Mouse (Mus musculus) myocyte (in vitro differentiated cells): ENCODE results near the gene Cnot8. TPM values are rescaled to one million over a fixed set of nuclear protein-coding genes. Genes with fewer than 3 reads are reported as not detected.

Experiments
- H3K27me3 ChIP-seq: one replicate; pipeline ENCODE4 v1.6.1; 2011; ENCODE audit not compliant: control insufficient read depth, insufficient read depth, insufficient read length
- H3K36me3 ChIP-seq: one replicate; pipeline ENCODE4 v1.6.1; 2011; ENCODE audit not compliant: control insufficient read depth, insufficient read depth
- H3K4me2 ChIP-seq: one replicate; pipeline ENCODE4 v1.6.1; 2011; ENCODE audit warnings: low read depth, control low read depth
- H3K4me3 ChIP-seq: one replicate; pipeline ENCODE4 v1.5.1; 2011; ENCODE audit warnings: mild to moderate bottlenecking, control low read depth, moderate library complexity
- H3K79me2 ChIP-seq: one replicate; pipeline ENCODE4 v1.6.1; 2011; ENCODE audit not compliant: control insufficient read depth, insufficient read depth
- H3ac ChIP-seq: one replicate; pipeline ENCODE4 v1.6.1; 2011; ENCODE audit not compliant: control insufficient read depth, insufficient read length
- CEBPB ChIP-seq: IDR thresholded peaks from 2 replicates; pipeline ENCODE4 v1.6.1; 2011; ENCODE audit warnings: mild to moderate bottlenecking, moderate library complexity; ENCODE audit not compliant: poor library complexity, insufficient read depth, severe bottlenecking
- E2F4 ChIP-seq: IDR thresholded peaks from one replicate; pipeline ENCODE4 v1.6.1; 2011; ENCODE audit warnings: mild to moderate bottlenecking, control low read depth, moderate library complexity; ENCODE audit not compliant: insufficient read depth
- MAX ChIP-seq: IDR thresholded peaks from one replicate; pipeline ENCODE4 v1.6.1; 2011; ENCODE audit warnings: low read depth, mild to moderate bottlenecking, control low read depth
- MYOD1 ChIP-seq, 3 experiments: IDR thresholded peaks; one replicate each; pipeline ENCODE4 v1.6.1; 2011; ENCODE audit warnings: control low read depth in 2 of 3, low read depth in 2 of 3, mild to moderate bottlenecking in 2 of 3, moderate library complexity in 1 of 3; ENCODE audit not compliant: insufficient read length in 2 of 3, control insufficient read depth in 1 of 3
- MYOG ChIP-seq, 3 experiments: IDR thresholded peaks; one replicate each; pipeline ENCODE4 v1.6.1; 2011; ENCODE audit warnings: control low read depth in 2 of 3, low read depth in 2 of 3, mild to moderate bottlenecking in 2 of 3; ENCODE audit not compliant: insufficient read length in 2 of 3, control insufficient read depth in 1 of 3, insufficient read depth in 1 of 3
- POLR2A ChIP-seq: IDR thresholded peaks from one replicate; pipeline ENCODE4 v1.6.1; 2011; ENCODE audit warnings: low read depth, mild to moderate bottlenecking, control low read depth, moderate library complexity; ENCODE audit not compliant: insufficient read length
- POLR2AphosphoS2 ChIP-seq: IDR thresholded peaks from one replicate; pipeline ENCODE4 v1.6.1; 2011; ENCODE audit warnings: low read depth, control low read depth; ENCODE audit not compliant: insufficient read length
- REST ChIP-seq: IDR thresholded peaks from one replicate; pipeline ENCODE4 v1.6.1; 2011; ENCODE audit warnings: mild to moderate bottlenecking, control low read depth, moderate library complexity; ENCODE audit not compliant: insufficient read depth, insufficient read length
- SRF ChIP-seq: IDR thresholded peaks from one replicate; pipeline ENCODE4 v1.6.1; 2011; ENCODE audit warnings: low read depth; ENCODE audit not compliant: control insufficient read depth, insufficient read length
- TCF12 ChIP-seq: IDR thresholded peaks from one replicate; pipeline ENCODE4 v1.6.1; 2011; ENCODE audit warnings: mild to moderate bottlenecking, control low read depth; ENCODE audit not compliant: poor library complexity, insufficient read depth, severe bottlenecking
- TCF3 ChIP-seq: IDR thresholded peaks from one replicate; pipeline ENCODE4 v1.6.1; 2011; ENCODE audit warnings: low read depth, control low read depth; ENCODE audit not compliant: insufficient read length
- USF1 ChIP-seq: IDR thresholded peaks from one replicate; pipeline ENCODE4 v1.6.1; 2011; ENCODE audit warnings: low read depth, mild to moderate bottlenecking, control low read depth, moderate library complexity
- polyA plus RNA-seq: library from polyadenylated mRNA; unstranded; fragments of >200 nt; fragmentation: generic; extraction: Trizol; gene quantifications from one replicate; pipeline ENCODE4 v1.2.1, GENCODE M21; 2012; ENCODE audit warnings: missing spikeins

The Cnot8 gene
- polyA plus RNA-seq, 1 experiment = 51.2 TPM

GRCm38 (mm10) chr11:58120655-58121054 lies 16.7 kb downstream of the Cnot8 start:
- no peaks in the 10 kb centered on the region for H3K27me3 ChIP-seq
- TF ChIP-seq TCF3 (no peak), MAX (no peak), POLR2AphosphoS2 (no peak), MYOG (IDR thresholded peaks at IDR 0.05; ENCODE audit: control insufficient read depth in 1 of 3, insufficient read depth in 1 of 3, insufficient read length in 2 of 3, low read depth in 2 of 3) (no peak), REST (no peak), CEBPB (no peak), USF1 (no peak), POLR2A (no peak), MYOD1 (IDR thresholded peaks at IDR 0.05; ENCODE audit: control insufficient read depth in 1 of 3, insufficient read length in 2 of 3, low read depth in 2 of 3) (no peak), TCF12 (no peak), E2F4 (no peak), SRF (no peak)
- H3ac ChIP-seq = no peak overlapping the region
- H3K79me2 ChIP-seq = no peaks in the 10 kb centered on the region
- peaks cover 27% of the 10 kb centered on the region for H3K36me3 ChIP-seq
- no peak overlapping the region for H3K4me3 ChIP-seq
- H3K4me2 ChIP-seq = no peak overlapping the region

- no peak for TF ChIP-seq SRF
- TF ChIP-seq POLR2AphosphoS2 = peak; percentile 34
- Histone ChIP-seq H3K36me3 (peaks cover 28% of the 10 kb centered on the region), H3ac (no peak overlapping the region), H3K4me2 (no peak overlapping the region), H3K27me3 (no peaks in the 10 kb centered on the region), H3K79me2 (no peaks in the 10 kb centered on the region), H3K4me3 (no peak overlapping the region)
Observed at GRCm38 (mm10) chr11:58121351-58121750, 17.4 kb downstream of the Cnot8 start.

- TF ChIP-seq POLR2AphosphoS2 (peak; percentile 27), MYOD1 (IDR thresholded peaks at IDR 0.05; ENCODE audit: control insufficient read depth in 1 of 3, insufficient read length in 2 of 3, low read depth in 2 of 3) (no peak)
- H3K4me3 ChIP-seq = no peak overlapping the region
- no peaks in the 10 kb centered on the region for H3K79me2 ChIP-seq
- H3K4me2 ChIP-seq = no peak overlapping the region
- no peak overlapping the region for H3ac ChIP-seq
- H3K36me3 ChIP-seq = peaks cover 34% of the 10 kb centered on the region
- no peaks in the 10 kb centered on the region for H3K27me3 ChIP-seq
Observed at GRCm38 (mm10) chr11:58123711-58124110, 19.8 kb downstream of the Cnot8 start.

DNA sequence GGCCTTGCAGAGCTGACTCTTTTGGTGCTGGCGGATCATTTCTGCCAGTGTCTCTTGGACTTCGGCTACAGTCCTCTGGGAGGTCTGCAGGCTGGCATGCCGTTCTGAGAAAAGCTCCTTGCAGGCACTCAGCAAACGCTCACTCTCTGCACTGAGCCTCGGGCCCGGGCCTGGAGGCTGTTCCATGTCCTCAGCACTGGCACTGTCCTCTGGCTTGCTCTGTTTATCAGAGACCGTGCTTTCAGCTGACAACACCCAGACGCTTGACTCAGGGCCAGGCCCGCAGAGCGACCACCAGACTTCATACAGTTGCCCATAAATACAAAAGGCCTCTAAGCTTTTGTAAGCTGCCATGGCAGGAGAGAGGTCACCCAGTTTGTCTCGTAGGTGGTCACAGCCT lies 21.1 kb downstream of the Cnot8 start:
- TF ChIP-seq POLR2A = no peak
- TF ChIP-seq REST = no peak
- TF ChIP-seq MAX = no peak
- no peak for TF ChIP-seq MYOD1 (IDR thresholded peaks at IDR 0.05; ENCODE audit: control insufficient read depth in 1 of 3, insufficient read length in 2 of 3, low read depth in 2 of 3)
- TF ChIP-seq CEBPB = no peak
- no peak for TF ChIP-seq SRF
- TF ChIP-seq POLR2AphosphoS2 = no peak
- TF ChIP-seq USF1 = no peak
- Histone ChIP-seq H3K4me2 (no peak overlapping the region), H3K79me2 (no peaks in the 10 kb centered on the region), H3K4me3 (no peak overlapping the region), H3K27me3 (no peaks in the 10 kb centered on the region), H3K36me3 (peaks cover 31% of the 10 kb centered on the region), H3ac (no peak overlapping the region)

DNA sequence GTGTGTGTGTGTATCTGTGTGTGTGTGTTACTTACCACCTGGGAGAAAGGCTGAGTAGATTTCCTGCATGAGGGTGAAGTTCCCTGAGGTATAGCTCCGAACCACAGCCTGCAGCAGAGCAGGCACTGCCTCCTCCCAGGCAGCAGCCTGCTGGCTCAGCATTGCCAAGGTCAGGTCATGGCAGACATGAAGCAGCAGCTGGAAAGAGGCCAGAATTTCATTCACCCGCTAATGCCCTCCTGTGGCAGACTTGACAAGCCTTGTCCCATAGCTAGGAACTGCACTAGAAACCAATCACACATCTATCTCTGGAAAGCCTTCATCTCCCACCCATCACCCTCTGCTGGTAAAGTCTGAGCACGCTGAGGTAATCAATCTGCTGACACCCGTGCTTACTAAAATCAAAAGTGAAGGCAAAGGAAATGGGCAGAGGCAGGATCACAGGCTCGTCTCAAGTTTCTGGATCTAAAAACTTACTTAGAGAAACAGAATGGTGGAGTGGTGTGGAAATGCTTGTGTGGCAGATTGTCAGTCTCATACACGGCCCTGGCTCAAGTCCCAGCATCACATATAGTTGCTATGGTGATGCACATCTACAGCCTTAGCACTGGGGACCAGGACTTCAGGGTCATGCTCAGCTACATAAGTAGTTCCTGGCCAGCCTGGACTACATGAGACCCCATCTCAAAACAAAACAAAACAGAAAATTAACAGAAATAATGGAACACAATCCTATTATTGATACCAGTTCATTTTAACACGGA lies 22.6 kb downstream of the Cnot8 start:
- TF ChIP-seq MYOG (IDR thresholded peaks at IDR 0.05; ENCODE audit: control insufficient read depth in 1 of 3, insufficient read depth in 1 of 3, insufficient read length in 2 of 3, low read depth in 2 of 3) (no peak), E2F4 (no peak), TCF3 (no peak), MYOD1 (IDR thresholded peaks at IDR 0.05; ENCODE audit: control insufficient read depth in 1 of 3, insufficient read length in 2 of 3, low read depth in 2 of 3) (no peak)
- Histone ChIP-seq H3K79me2 (no peaks in the 10 kb centered on the region), H3K27me3 (no peaks in the 10 kb centered on the region), H3K4me2 (no peak overlapping the region), H3ac (no peak overlapping the region), H3K4me3 (no peak overlapping the region), H3K36me3 (peaks cover 20% of the 10 kb centered on the region)

DNA sequence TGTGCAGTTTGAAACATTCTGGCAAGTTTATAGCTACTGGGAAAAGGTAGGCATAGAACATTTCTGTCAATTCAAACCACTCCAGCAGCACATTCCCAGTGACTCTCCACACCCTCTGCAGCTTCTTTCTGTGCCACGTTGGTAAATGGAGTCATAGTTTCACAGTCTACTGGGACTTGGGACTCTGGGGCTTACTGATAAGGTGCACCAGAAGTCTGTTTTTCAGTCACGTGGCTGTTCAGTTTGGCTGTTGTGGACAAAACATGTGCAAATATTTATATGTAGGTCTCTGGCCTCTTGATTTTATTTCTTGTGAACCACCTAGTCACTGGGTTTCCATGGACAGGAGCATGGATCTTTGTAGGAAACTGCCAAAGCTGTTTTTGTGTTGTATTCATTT lies 23.6 kb downstream of the Cnot8 start:
- no peaks in the 10 kb centered on the region for H3K79me2 ChIP-seq
- no peak overlapping the region for H3K4me3 ChIP-seq
- H3K27me3 ChIP-seq = no peaks in the 10 kb centered on the region
- H3ac ChIP-seq = no peak overlapping the region
- TF ChIP-seq CEBPB (no peak), TCF12 (no peak), MAX (no peak), POLR2A (no peak), MYOD1 (IDR thresholded peaks at IDR 0.05; ENCODE audit: control insufficient read depth in 1 of 3, insufficient read length in 2 of 3, low read depth in 2 of 3) (no peak), USF1 (no peak), MYOG (IDR thresholded peaks at IDR 0.05; ENCODE audit: control insufficient read depth in 1 of 3, insufficient read depth in 1 of 3, insufficient read length in 2 of 3, low read depth in 2 of 3) (no peak)
- H3K36me3 ChIP-seq = peaks cover 24% of the 10 kb centered on the region
- H3K4me2 ChIP-seq = no peak overlapping the region
